Mouse (Mus musculus) MEL (cell line): ENCODE data around the gene Cntn5. TPM values are rescaled to one million over a fixed set of nuclear protein-coding genes. Genes with fewer than 3 reads are reported as not detected.

Experiments
- DNase-seq: peaks from one replicate; pipeline ENCODE4 v3.0.0; 2011; ENCODE audit warnings: low read depth, low spot score
- H3K27ac ChIP-seq: 2 replicates; pipeline ENCODE4 v1.5.1; 2012; ENCODE audit warnings: low read depth, mild to moderate bottlenecking, control low read depth, low read length, moderate library complexity; ENCODE audit not compliant: control insufficient read depth
- H3K27me3 ChIP-seq, 2 experiments: fragments of 150-350 bp in 1 of 2; sonication (generic) in 1 of 2; 2 replicates each; pipeline ENCODE4 v1.6.1; 2012; ENCODE audit warnings: low read length in 2 of 2, mild to moderate bottlenecking in 2 of 2, improper control_type of control experiment in 1 of 2, moderate library complexity in 1 of 2; ENCODE audit not compliant: insufficient read depth in 2 of 2, control insufficient read depth in 1 of 2
- H3K36me3 ChIP-seq, 2 experiments: 2 replicates each; pipeline ENCODE4 v1.6.1; 2012 to 2014; ENCODE audit warnings: low read length in 2 of 2, improper control_type of control experiment in 1 of 2, inconsistent platforms in 1 of 2, mild to moderate bottlenecking in 1 of 2; ENCODE audit not compliant: insufficient read depth in 2 of 2, control insufficient read depth in 1 of 2
- H3K4me1 ChIP-seq, 2 experiments: fragments of 150-350 bp in 1 of 2; sonication (generic) in 1 of 2; 2 replicates each; pipeline ENCODE4 v1.6.1; 2012; ENCODE audit warnings: low read length in 2 of 2, improper control_type of control experiment in 1 of 2, mild to moderate bottlenecking in 1 of 2; ENCODE audit not compliant: insufficient read depth in 2 of 2, control insufficient read depth in 1 of 2
- H3K4me3 ChIP-seq, 2 experiments: fragments of 150-350 bp in 1 of 2; sonication (generic) in 1 of 2; 2 replicates each; pipeline ENCODE4 v1.5.1; 2012; ENCODE audit warnings: low read depth in 2 of 2, low read length in 2 of 2, mild to moderate bottlenecking in 2 of 2, moderate library complexity in 2 of 2, control low read depth in 1 of 2, improper control_type of control experiment in 1 of 2; ENCODE audit not compliant: control insufficient read depth in 1 of 2, insufficient read depth in 1 of 2
- H3K79me2 ChIP-seq: 2 replicates; pipeline ENCODE4 v1.6.1; 2012; ENCODE audit warnings: mild to moderate bottlenecking, low read length, moderate library complexity; ENCODE audit not compliant: control insufficient read depth, poor library complexity, insufficient read depth
- H3K9ac ChIP-seq: 2 replicates; pipeline ENCODE4 v1.6.1; 2012; ENCODE audit warnings: low read depth, mild to moderate bottlenecking, control low read depth, low read length, moderate library complexity; ENCODE audit not compliant: control insufficient read depth, poor library complexity, severe bottlenecking
- H3K9me3 ChIP-seq: fragments of 150-350 bp; sonication (generic); replicated peaks from 2 replicates; pipeline ENCODE4 v1.6.1; 2012; ENCODE audit warnings: mild to moderate bottlenecking, low read length, improper control_type of control experiment, moderate library complexity; ENCODE audit not compliant: insufficient read depth
- CHD1 ChIP-seq: IDR thresholded peaks from 2 replicates; pipeline ENCODE4 v1.6.1; 2012; ENCODE audit warnings: low read depth, mild to moderate bottlenecking, inconsistent platforms, low read length, improper control_type of control experiment
- CHD2 ChIP-seq: IDR thresholded peaks from 2 replicates; pipeline ENCODE4 v1.6.1; 2011; ENCODE audit warnings: low read length, improper control_type of control experiment
- E2F4 ChIP-seq: IDR thresholded peaks from 2 replicates; pipeline ENCODE4 v1.6.1; 2011; ENCODE audit warnings: low read depth, low read length, improper control_type of control experiment, borderline replicate concordance
- ETS1 ChIP-seq: IDR thresholded peaks from 2 replicates; pipeline ENCODE4 v1.6.1; 2012; ENCODE audit warnings: low read depth, mild to moderate bottlenecking, inconsistent platforms, low read length, improper control_type of control experiment, moderate library complexity
- GATA1 ChIP-seq: IDR thresholded peaks from 2 replicates; pipeline ENCODE4 v1.6.1; 2011; ENCODE audit warnings: low read depth, low read length, improper control_type of control experiment
- HCFC1 ChIP-seq: IDR thresholded peaks from 2 replicates; pipeline ENCODE4 v1.6.1; 2012; ENCODE audit warnings: low read depth, mild to moderate bottlenecking, inconsistent platforms, low read length, improper control_type of control experiment, moderate library complexity
- JUND ChIP-seq: IDR thresholded peaks from 2 replicates; pipeline ENCODE4 v1.6.1; 2011; ENCODE audit warnings: low read depth, mild to moderate bottlenecking, improper control_type of control experiment, low read length
- KAT2A ChIP-seq: conservative IDR thresholded peaks from 2 replicates; pipeline ENCODE4 v1.6.1; 2012; ENCODE audit warnings: low read depth, low read length, improper control_type of control experiment, inconsistent platforms
- MAFK ChIP-seq: IDR thresholded peaks from 2 replicates; pipeline ENCODE4 v1.6.1; 2011; ENCODE audit warnings: low read depth, mild to moderate bottlenecking, low read length, improper control_type of control experiment, borderline replicate concordance
- MAZ ChIP-seq: IDR thresholded peaks from 2 replicates; pipeline ENCODE4 v1.6.1; 2012; ENCODE audit warnings: low read depth, mild to moderate bottlenecking, inconsistent platforms, low read length, improper control_type of control experiment
- MEF2A ChIP-seq: IDR thresholded peaks from 2 replicates; pipeline ENCODE4 v1.6.1; 2014; ENCODE audit warnings: low read depth, mild to moderate bottlenecking, inconsistent platforms, low read length, improper control_type of control experiment; ENCODE audit not compliant: poor library complexity, insufficient replicate concordance, severe bottlenecking; ENCODE audit errors: extremely low read depth
- MYC ChIP-seq: IDR thresholded peaks from 2 replicates; pipeline ENCODE4 v1.6.1; 2011; ENCODE audit warnings: low read depth, mild to moderate bottlenecking, low read length, improper control_type of control experiment, moderate library complexity
- NRF1 ChIP-seq: IDR thresholded peaks from 2 replicates; pipeline ENCODE4 v1.6.1; 2014; ENCODE audit warnings: low read depth, mild to moderate bottlenecking, inconsistent platforms, low read length, improper control_type of control experiment, moderate library complexity; ENCODE audit not compliant: poor library complexity, insufficient read depth, severe bottlenecking
- POLR2A ChIP-seq, 2 experiments: IDR thresholded peaks; 2 replicates each; pipeline ENCODE4 v1.6.1; 2011 to 2012; ENCODE audit warnings: low read length in 2 of 2, mild to moderate bottlenecking in 2 of 2, control low read depth in 1 of 2, improper control_type of control experiment in 1 of 2, low read depth in 1 of 2, moderate library complexity in 1 of 2; ENCODE audit not compliant: control insufficient read depth in 1 of 2, insufficient read depth in 1 of 2, poor library complexity in 1 of 2
- POLR2AphosphoS2 ChIP-seq: IDR thresholded peaks from 2 replicates; pipeline ENCODE4 v1.6.1; 2011; ENCODE audit warnings: low read length, improper control_type of control experiment
- POLR2AphosphoS5 ChIP-seq: IDR thresholded peaks from 2 replicates; pipeline ENCODE4 v1.6.1; 2012; ENCODE audit warnings: low read depth, borderline replicate concordance, mild to moderate bottlenecking, inconsistent platforms, low read length, moderate library complexity, mixed read lengths
- RCOR1 ChIP-seq: IDR thresholded peaks from 2 replicates; pipeline ENCODE4 v1.6.1; 2012; ENCODE audit warnings: low read depth, mild to moderate bottlenecking, inconsistent platforms, low read length, improper control_type of control experiment
- SIN3A ChIP-seq: IDR thresholded peaks from 2 replicates; pipeline ENCODE4 v1.6.1; 2012; ENCODE audit warnings: low read length, improper control_type of control experiment, inconsistent platforms
- TAL1 ChIP-seq: IDR thresholded peaks from 2 replicates; pipeline ENCODE4 v1.6.1; 2012; ENCODE audit warnings: mild to moderate bottlenecking, inconsistent platforms, low read length, moderate library complexity, mixed read lengths
- TCF12 ChIP-seq: IDR thresholded peaks from 2 replicates; pipeline ENCODE4 v1.6.1; 2014; ENCODE audit warnings: low read depth, mild to moderate bottlenecking, inconsistent platforms, low read length, improper control_type of control experiment, moderate library complexity
- UBTF ChIP-seq: IDR thresholded peaks from 2 replicates; pipeline ENCODE4 v1.6.1; 2012; ENCODE audit warnings: low read depth, mild to moderate bottlenecking, inconsistent platforms, low read length, improper control_type of control experiment, moderate library complexity, borderline replicate concordance; ENCODE audit not compliant: insufficient read depth
- USF2 ChIP-seq, 2 experiments: IDR thresholded peaks; 2 replicates each; pipeline ENCODE4 v1.6.1; 2011 to 2012; ENCODE audit warnings: improper control_type of control experiment in 2 of 2, low read length in 2 of 2, borderline replicate concordance in 1 of 2, inconsistent platforms in 1 of 2, low read depth in 1 of 2, mild to moderate bottlenecking in 1 of 2; ENCODE audit not compliant: insufficient read depth in 1 of 2
- ZNF384 ChIP-seq: IDR thresholded peaks from 2 replicates; pipeline ENCODE4 v1.6.1; 2012; ENCODE audit warnings: low read depth, mild to moderate bottlenecking, inconsistent platforms, low read length, improper control_type of control experiment
- polyA plus RNA-seq, 2 experiments: library from polyadenylated mRNA; stranded (reverse) in 1 of 2; unstranded in 1 of 2; fragments of >175 nt in 1 of 2; fragments of >200 nt in 1 of 2; gene quantifications; 2 replicates each; pipeline versions ENCODE4 v1.2.1 to v1.2.4; 2012; ENCODE audit warnings: low replicate concordance in 2 of 2, low read depth in 1 of 2; ENCODE audit not compliant: insufficient read length in 2 of 2, insufficient read depth in 1 of 2, missing spikeins in 1 of 2
- total RNA-seq: library from RNA; depleted of rRNA; stranded (reverse); fragments of 300-350 nt; gene quantifications from 2 replicates; pipeline ENCODE4 v1.2.3, GENCODE M21; 2012

The Cntn5 gene
- total and polyA plus RNA-seq, 3 experiments = not detected

DNA sequence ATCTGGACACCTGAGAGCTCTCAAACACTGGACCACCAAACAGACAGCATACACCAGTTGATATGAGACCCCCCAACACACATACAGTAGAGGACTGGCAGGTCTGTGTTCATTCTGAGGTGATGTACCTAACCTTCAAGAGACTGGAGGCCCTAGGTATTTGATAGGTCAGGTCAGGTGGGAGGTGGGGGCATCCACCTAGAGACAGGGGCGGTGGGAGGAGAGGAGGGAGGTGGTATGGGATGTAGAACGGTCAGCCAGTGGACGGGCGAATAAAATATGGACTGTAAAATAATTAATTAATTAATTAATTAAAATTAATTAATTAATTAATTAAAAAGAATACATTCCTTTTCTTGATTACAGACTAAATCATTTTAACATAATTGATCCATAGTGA, 182.5 kb downstream of the Cntn5 start:
- Histone ChIP-seq H3K9me3 (no peaks in the 10 kb centered on the region), H3K79me2 (no peaks in the 10 kb centered on the region)
- no peak for DNase-seq
- no peak for TF ChIP-seq POLR2AphosphoS5
- TF ChIP-seq RCOR1 = no peak
- no peak for TF ChIP-seq UBTF
- no peak for TF ChIP-seq NRF1
- TF ChIP-seq SIN3A = no peak
- no peak for TF ChIP-seq MEF2A
- no peak for TF ChIP-seq POLR2A (IDR thresholded peaks at IDR 0.05; ENCODE audit: control insufficient read depth in 1 of 2, insufficient read depth in 1 of 2, low read depth in 1 of 2, low read length in 2 of 2, poor library complexity in 1 of 2)
- TF ChIP-seq, all 39 proteins: peak for 0
- Histone ChIP-seq H3K4me1 (no peaks in the 10 kb centered on the region), H3K36me3 (no peaks in the 10 kb centered on the region), H3K27me3 (no peaks in the 10 kb centered on the region), H3K4me3 (no peak overlapping the region), H3K27ac (no peak overlapping the region), H3K9ac (no peak overlapping the region)

DNA sequence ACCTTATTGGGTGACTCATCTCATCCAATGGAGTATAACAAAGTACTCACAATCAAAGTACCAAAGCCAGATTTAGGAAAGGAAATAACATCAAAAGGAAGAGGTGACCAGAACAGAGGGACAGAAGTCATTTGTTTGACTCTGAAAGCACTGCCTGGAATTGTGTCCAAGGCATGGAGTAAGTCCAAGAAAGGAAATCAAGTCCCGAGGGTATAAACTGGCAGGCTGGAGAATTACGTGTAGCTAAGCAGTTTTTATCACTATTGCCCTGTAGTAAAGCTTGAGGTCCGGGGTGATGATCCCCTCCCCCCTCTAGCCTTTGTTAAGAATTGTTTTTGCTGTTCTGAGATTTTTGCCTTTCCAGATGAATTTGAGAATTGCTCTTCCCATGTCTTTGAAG, 185.6 kb downstream of the Cntn5 start:
- no peak overlapping the region for H3K27ac ChIP-seq
- no peaks in the 10 kb centered on the region for H3K36me3 ChIP-seq
- no peak for TF ChIP-seq CHD1
- no peak for TF ChIP-seq MEF2A
- TF ChIP-seq TCF12 = no peak
- TF ChIP-seq TAL1 = no peak
- TF ChIP-seq CHD2 = no peak
- TF ChIP-seq MYC = no peak
- TF ChIP-seq GATA1 = no peak
- TF ChIP-seq NRF1 = no peak
- no peak for TF ChIP-seq POLR2A (IDR thresholded peaks at IDR 0.05; ENCODE audit: control insufficient read depth in 1 of 2, insufficient read depth in 1 of 2, low read depth in 1 of 2, low read length in 2 of 2, poor library complexity in 1 of 2)
- no peaks in the 10 kb centered on the region for H3K9me3 ChIP-seq
- no peak overlapping the region for H3K9ac ChIP-seq
- H3K27me3 ChIP-seq = no peaks in the 10 kb centered on the region
- no peaks in the 10 kb centered on the region for H3K79me2 ChIP-seq
- H3K4me1 ChIP-seq = no peaks in the 10 kb centered on the region
- no peak for DNase-seq
- no peak overlapping the region for H3K4me3 ChIP-seq

DNA sequence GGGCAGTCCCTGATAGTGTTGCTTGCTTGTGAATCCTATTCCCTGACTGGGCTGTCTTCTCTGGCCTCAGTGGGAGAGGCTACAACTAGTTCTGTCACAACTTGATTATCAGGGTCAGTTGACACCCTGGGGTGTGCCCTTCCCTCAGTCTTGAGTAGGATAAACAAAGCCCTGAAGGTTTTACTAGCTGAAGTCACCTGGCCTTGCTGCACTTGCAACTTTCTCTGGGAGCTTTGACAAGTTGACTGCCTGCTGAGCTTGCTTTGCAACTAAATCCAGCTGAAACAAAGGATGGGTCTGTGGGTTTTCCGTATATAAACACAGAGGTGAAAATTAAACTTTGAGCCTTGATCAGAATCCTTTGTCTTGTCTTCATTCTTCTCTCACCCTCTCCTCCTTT, 190.9 kb downstream of the Cntn5 start:
- no peak overlapping the region for H3K9ac ChIP-seq
- no peaks in the 10 kb centered on the region for H3K36me3 ChIP-seq
- TF ChIP-seq HCFC1 = no peak
- TF ChIP-seq CHD1 = no peak
- TF ChIP-seq ETS1 = no peak
- no peak for TF ChIP-seq SIN3A
- no peak for TF ChIP-seq JUND
- no peak for TF ChIP-seq KAT2A
- TF ChIP-seq POLR2AphosphoS2 = no peak
- no peak for TF ChIP-seq E2F4
- TF ChIP-seq ZNF384 = no peak
- no peak for TF ChIP-seq GATA1
- TF ChIP-seq USF2 (IDR thresholded peaks at IDR 0.05; ENCODE audit: borderline replicate concordance in 1 of 2, insufficient read depth in 1 of 2, low read depth in 1 of 2, low read length in 2 of 2) = no peak
- TF ChIP-seq RCOR1 = no peak
- TF ChIP-seq MAZ = no peak
- no peak for TF ChIP-seq POLR2AphosphoS5
- no peak for TF ChIP-seq MAFK
- no peak for TF ChIP-seq MEF2A
- H3K27me3 ChIP-seq = no peaks in the 10 kb centered on the region
- H3K79me2 ChIP-seq = no peaks in the 10 kb centered on the region
- no peaks in the 10 kb centered on the region for H3K9me3 ChIP-seq
- H3K4me3 ChIP-seq = no peak overlapping the region
- no peak overlapping the region for H3K27ac ChIP-seq
- DNase-seq = no peak
- no peaks in the 10 kb centered on the region for H3K4me1 ChIP-seq
